Comparison of ENCODE assay signal across 10 mouse cellular contexts in genomic region chr7:19935171-19935751, GRCm38 (mm10). TPM values are rescaled to one million over a fixed set of nuclear protein-coding genes. Genes with fewer than 3 reads are reported as not detected.
A peak's percentile ranks its signal among the peaks of the same experiment; 100 is the strongest.
DNase-seq lines count a peak whose midpoint lies in the region; ATAC-seq and TF ChIP-seq lines count a peak whose summit lies in the region.
"Had no signal": no experiment of that assay in that cellular context is flagged by ENCODE, and none has a peak within 500 bp of the region (broad histone marks: within the 10 kb centered on the region; RNA-seq: fewer than 3 reads in every experiment).

No protein-coding gene starts in this region.

- H3K27me3 ChIP-seq in ES-Bruce4 (ENCODE audit: control insufficient read depth, insufficient read depth, low read length, poor library complexity, severe bottlenecking), result no peaks in the 10 kb centered on the region
- H3K27me3 ChIP-seq in heart, embryonic 15.5 days, result no peaks in the 10 kb centered on the region; the same call in 1 of the 2 replicates
- H3K27me3 ChIP-seq in megakaryocyte, embryonic 14.5 days (replicated peaks), result peaks cover 17% of the 10 kb centered on the region
- no peaks in the 10 kb centered on the region; the same call in 1 of the 2 replicates for H3K27me3 ChIP-seq in forebrain, embryonic 13.5 days
- no peaks in the 10 kb centered on the region for H3K27me3 ChIP-seq in hindbrain, postnatal 0 days (ENCODE audit: insufficient read depth, low read length)

- H3K4me3 ChIP-seq in ES-Bruce4 (ENCODE audit: low read depth, low read length), result peak overlapping the region; percentile 1; the same call in 1 of the 2 replicates
- no peak overlapping the region for H3K4me3 ChIP-seq in heart, embryonic 15.5 days
- peak overlapping the region; percentile 89 for H3K4me3 ChIP-seq in megakaryocyte, embryonic 14.5 days (replicated peaks)
- H3K4me3 ChIP-seq in forebrain, embryonic 13.5 days, result no peak overlapping the region
- no peak overlapping the region for H3K4me3 ChIP-seq in hindbrain, postnatal 0 days (ENCODE audit: low read length)
- H3K4me3 ChIP-seq: hindbrain, embryonic 12.5 days had no signal

- no peak for TF ChIP-seq CTCF in ES-Bruce4 (IDR thresholded peaks at IDR 0.05; ENCODE audit: low read depth, low read length)
- no peak for TF ChIP-seq CTCF in hindbrain, postnatal 0 days (IDR thresholded peaks at IDR 0.05; ENCODE audit: low read depth)

- TF ChIP-seq POLR2A in ES-Bruce4 (IDR thresholded peaks at IDR 0.05; ENCODE audit: insufficient read depth, low read length), result no peak

- ATAC-seq in heart, embryonic 15.5 days (replicated peaks; ENCODE audit: insufficient number of reproducible peaks, insufficient read depth, low FRiP score, low read depth), result no peak
- ATAC-seq in forebrain, embryonic 13.5 days, result no peak
- no peak for ATAC-seq in hindbrain, postnatal 0 days

- no peaks in the 10 kb centered on the region for H3K9me3 ChIP-seq in ES-Bruce4 (replicated peaks; ENCODE audit: control insufficient read depth, insufficient read depth, low read length, poor library complexity, severe bottlenecking)
- H3K9me3 ChIP-seq in heart, embryonic 15.5 days (replicated peaks), result no peaks in the 10 kb centered on the region
- H3K9me3 ChIP-seq in megakaryocyte, embryonic 14.5 days, result no peaks in the 10 kb centered on the region; the same call in 1 of the 2 replicates
- H3K9me3 ChIP-seq in forebrain, embryonic 13.5 days (replicated peaks), result no peaks in the 10 kb centered on the region
- H3K9me3 ChIP-seq in hindbrain, postnatal 0 days (ENCODE audit: low read length), result no peaks in the 10 kb centered on the region
- H3K9me3 ChIP-seq: hindbrain, embryonic 12.5 days had no signal

- H3K36me3 ChIP-seq in ES-Bruce4 (ENCODE audit: control insufficient read depth, insufficient read depth, low read length, poor library complexity, severe bottlenecking), result no peaks in the 10 kb centered on the region
- no peaks in the 10 kb centered on the region for H3K36me3 ChIP-seq in heart, embryonic 15.5 days
- no peaks in the 10 kb centered on the region for H3K36me3 ChIP-seq in megakaryocyte, embryonic 14.5 days (replicated peaks; ENCODE audit: low read length)
- no peaks in the 10 kb centered on the region for H3K36me3 ChIP-seq in forebrain, embryonic 13.5 days (ENCODE audit: poor library complexity, severe bottlenecking)
- no peaks in the 10 kb centered on the region for H3K36me3 ChIP-seq in hindbrain, postnatal 0 days (ENCODE audit: insufficient read depth, low read length)
- H3K36me3 ChIP-seq: hindbrain, embryonic 12.5 days had no signal

- H3K4me1 ChIP-seq in ES-Bruce4 (ENCODE audit: control insufficient read depth, insufficient read depth, low read length), result peaks cover 2% of the 10 kb centered on the region
- peaks cover 46% of the 10 kb centered on the region for H3K4me1 ChIP-seq in heart, embryonic 15.5 days (replicated peaks)
- peaks cover 54% of the 10 kb centered on the region for H3K4me1 ChIP-seq in megakaryocyte, embryonic 14.5 days
- peaks cover 10% of the 10 kb centered on the region; the same call in 1 of the 2 replicates for H3K4me1 ChIP-seq in forebrain, embryonic 13.5 days
- no peaks in the 10 kb centered on the region for H3K4me1 ChIP-seq in hindbrain, postnatal 0 days (ENCODE audit: insufficient read depth, low read length)
- H3K4me1 ChIP-seq: hindbrain, embryonic 12.5 days had no signal

- H3K4me2 ChIP-seq in heart, embryonic 15.5 days, result peak overlapping the region; percentile 26
- H3K4me2 ChIP-seq in forebrain, embryonic 13.5 days, result no peak overlapping the region
- H3K4me2 ChIP-seq in hindbrain, postnatal 0 days (ENCODE audit: low read depth, low read length), result no peak overlapping the region
- H3K4me2 ChIP-seq: hindbrain, embryonic 12.5 days had no signal

- no peak overlapping the region for H3K27ac ChIP-seq in ES-Bruce4 (ENCODE audit: insufficient read depth, low read length)
- H3K27ac ChIP-seq in heart, embryonic 15.5 days, result peak overlapping the region; percentile 68
- H3K27ac ChIP-seq in forebrain, embryonic 13.5 days, result no peak overlapping the region
- no peak overlapping the region for H3K27ac ChIP-seq in hindbrain, postnatal 0 days
- H3K27ac ChIP-seq: hindbrain, embryonic 12.5 days had no signal

- TF ChIP-seq EP300 in ES-Bruce4 (IDR thresholded peaks at IDR 0.05; ENCODE audit: insufficient read depth, low read depth, low read length), result no peak

- 50% methylated on average over 20 of the region's 20 CpGs for WGBS in heart, embryonic 15.5 days
- WGBS in forebrain, embryonic 13.5 days, result 88% methylated on average over 20 of the region's 20 CpGs
- 78% methylated on average over 20 of the region's 20 CpGs for WGBS in hindbrain, postnatal 0 days

- peak; percentile 43 for DNase-seq in B cell, adult 2 months
- no peak for DNase-seq in right cerebral cortex, postnatal 14 days
- no peak for DNase-seq in hindbrain, postnatal 0 days (ENCODE audit: low spot score)
- DNase-seq in yolk sac, embryonic 10.5 days (ENCODE audit: low spot score), result no peak
- DNase-seq: midbrain, embryonic 14.5 days had no signal

- no peak overlapping the region for H3K9ac ChIP-seq in ES-Bruce4 (ENCODE audit: low read depth, poor library complexity, severe bottlenecking)
- H3K9ac ChIP-seq in heart, embryonic 15.5 days, result no peak overlapping the region
- no peak overlapping the region for H3K9ac ChIP-seq in forebrain, embryonic 13.5 days
- H3K9ac ChIP-seq in hindbrain, postnatal 0 days (replicated peaks; ENCODE audit: low read length), result no peak overlapping the region
- H3K9ac ChIP-seq: hindbrain, embryonic 12.5 days had no signal

RNA-seq across cellular contexts. Expression of gene Pvr, which starts 14.3 kb away (rescaled TPM):
- polyA plus RNA-seq in ES-Bruce4 (2011; ENCODE audit: insufficient read depth, insufficient read length, low read depth, missing spikeins), result 63.5 and 68.1 TPM in 2 replicates
- 15.2 and 16.1 TPM in 2 replicates for polyA plus RNA-seq in heart, embryonic 15.5 days (2015; fragmentation: Nextera tagmentation; extraction: Ambion mirVana)
- polyA plus RNA-seq in megakaryocyte, embryonic 14.5 days (2012; ENCODE audit: insufficient read depth, low replicate concordance), result 0.34 TPM in 1 of 2 replicates, not detected in the other
- polyA plus RNA-seq in forebrain, embryonic 13.5 days (2015; fragmentation: Nextera tagmentation; extraction: Ambion mirVana), result 4.9 and 5.1 TPM in 2 replicates
- 9.2 and 11.7 TPM in 2 replicates for total RNA-seq in hindbrain, postnatal 0 days (2014; rRNA removed)
- polyA plus RNA-seq in hindbrain, postnatal 0 days (2015; fragmentation: Nextera tagmentation; extraction: Ambion mirVana), result 6.1 and 7.0 TPM in 2 replicates

RNA-seq across cellular contexts. Expression of gene Igsf23, which starts 15.3 kb away (rescaled TPM):
- polyA plus RNA-seq in ES-Bruce4 (2011; ENCODE audit: insufficient read depth, insufficient read length, low read depth, missing spikeins), result 1.3 and 2.1 TPM in 2 replicates
- 1.5 and 1.7 TPM in 2 replicates for polyA plus RNA-seq in heart, embryonic 15.5 days (2015; fragmentation: Nextera tagmentation; extraction: Ambion mirVana)
- not detected in 2 replicates for polyA plus RNA-seq in megakaryocyte, embryonic 14.5 days (2012; ENCODE audit: insufficient read depth, low replicate concordance)
- polyA plus RNA-seq in forebrain, embryonic 13.5 days (2015; fragmentation: Nextera tagmentation; extraction: Ambion mirVana), result not detected in 2 replicates
- not detected in 2 replicates for total RNA-seq in hindbrain, postnatal 0 days (2014; rRNA removed)
- not detected in 2 replicates for polyA plus RNA-seq in hindbrain, postnatal 0 days (2015; fragmentation: Nextera tagmentation; extraction: Ambion mirVana)
- polyA plus RNA-seq: midbrain, embryonic 14.5 days had no signal

RNA-seq across cellular contexts. Expression of gene Ceacam20, which starts 30.0 kb away (rescaled TPM):
- polyA plus RNA-seq in ES-Bruce4 (2011; ENCODE audit: insufficient read depth, insufficient read length, low read depth, missing spikeins), result 0.21 TPM in 1 of 2 replicates, not detected in the other
- not detected in 2 replicates for polyA plus RNA-seq in heart, embryonic 15.5 days (2015; fragmentation: Nextera tagmentation; extraction: Ambion mirVana)
- polyA plus RNA-seq in megakaryocyte, embryonic 14.5 days (2012; ENCODE audit: insufficient read depth, low replicate concordance), result not detected in 2 replicates
- polyA plus RNA-seq in forebrain, embryonic 13.5 days (2015; fragmentation: Nextera tagmentation; extraction: Ambion mirVana), result not detected in 2 replicates
- not detected in 2 replicates for total RNA-seq in hindbrain, postnatal 0 days (2014; rRNA removed)
- polyA plus RNA-seq in hindbrain, postnatal 0 days (2015; fragmentation: Nextera tagmentation; extraction: Ambion mirVana), result not detected in 2 replicates
- polyA plus RNA-seq: hindbrain, embryonic 12.5 days; midbrain, embryonic 14.5 days had no signal

RNA-seq across cellular contexts. Expression of gene Ceacam19, which starts 47.5 kb away (rescaled TPM):
- not detected in 2 replicates for polyA plus RNA-seq in ES-Bruce4 (2011; ENCODE audit: insufficient read depth, insufficient read length, low read depth, missing spikeins)
- polyA plus RNA-seq in heart, embryonic 15.5 days (2015; fragmentation: Nextera tagmentation; extraction: Ambion mirVana), result not detected in 2 replicates
- not detected in 2 replicates for polyA plus RNA-seq in megakaryocyte, embryonic 14.5 days (2012; ENCODE audit: insufficient read depth, low replicate concordance)
- not detected in 2 replicates for polyA plus RNA-seq in forebrain, embryonic 13.5 days (2015; fragmentation: Nextera tagmentation; extraction: Ambion mirVana)
- total RNA-seq in hindbrain, postnatal 0 days (2014; rRNA removed), result not detected in 2 replicates
- polyA plus RNA-seq in hindbrain, postnatal 0 days (2015; fragmentation: Nextera tagmentation; extraction: Ambion mirVana), result not detected in 2 replicates
- polyA plus RNA-seq: hindbrain, embryonic 12.5 days; midbrain, embryonic 14.5 days had no signal

RNA-seq across cellular contexts. Expression of gene Nlrp9b, which starts 56.0 kb away (rescaled TPM):
- 0.30 and 0.33 TPM in 2 replicates for polyA plus RNA-seq in ES-Bruce4 (2011; ENCODE audit: insufficient read depth, insufficient read length, low read depth, missing spikeins)
- not detected in 2 replicates for polyA plus RNA-seq in heart, embryonic 15.5 days (2015; fragmentation: Nextera tagmentation; extraction: Ambion mirVana)
- polyA plus RNA-seq in megakaryocyte, embryonic 14.5 days (2012; ENCODE audit: insufficient read depth, low replicate concordance), result not detected in 2 replicates
- not detected in 2 replicates for polyA plus RNA-seq in forebrain, embryonic 13.5 days (2015; fragmentation: Nextera tagmentation; extraction: Ambion mirVana)
- total RNA-seq in hindbrain, postnatal 0 days (2014; rRNA removed), result not detected in 2 replicates
- polyA plus RNA-seq in hindbrain, postnatal 0 days (2015; fragmentation: Nextera tagmentation; extraction: Ambion mirVana), result not detected in 2 replicates
- polyA plus RNA-seq: hindbrain, embryonic 12.5 days; midbrain, embryonic 14.5 days had no signal

Comparison
In these comparisons a context has a peak if more than half of its experiments do, and no peak if none do; other contexts are left out.
1. DNase-seq: peak in B cell, adult 2 months (2 of 2); none in right cerebral cortex, postnatal 14 days (single experiment), hindbrain, postnatal 0 days (single experiment) and yolk sac, embryonic 10.5 days (single experiment).
2. H3K4me3 ChIP-seq: peak in ES-Bruce4 (single experiment) and megakaryocyte, embryonic 14.5 days (single experiment); none in heart, embryonic 15.5 days (single experiment), forebrain, embryonic 13.5 days (single experiment) and hindbrain, postnatal 0 days (single experiment).